Mouse (Mus musculus): ENCODE results near the gene Hdac5. TPM values are rescaled to one million over a fixed set of nuclear protein-coding genes. Genes with fewer than 3 reads are reported as not detected.

Hdac5 gene
- polyA plus RNA-seq, 1 experiment from 2014 or later = 54.5 TPM

GRCm38 (mm10) chr11:102236022-102236421, 6.1 kb upstream of the Hdac5 start:
- no peak overlapping the region for H3K4me3 ChIP-seq (ENCODE audit: control insufficient read depth in 1 of 2, insufficient read depth in 1 of 2, low read depth in 1 of 2, low read length in 2 of 2)
- no peaks in the 10 kb centered on the region for H3K9me3 ChIP-seq (ENCODE audit: control insufficient read depth, low read length)
- H3K36me3 ChIP-seq (ENCODE audit: control insufficient read depth, insufficient read depth, low read length) = no peaks in the 10 kb centered on the region
- H3K9ac ChIP-seq (ENCODE audit: low read length) = no peak overlapping the region
- no peaks in the 10 kb centered on the region for H3K4me1 ChIP-seq (ENCODE audit: control insufficient read depth in 2 of 2, insufficient read depth in 2 of 2, low read length in 2 of 2)
- H3K27me3 ChIP-seq (ENCODE audit: control insufficient read depth, insufficient read depth, low read length) = no peaks in the 10 kb centered on the region
- ATAC-seq (ENCODE audit: insufficient number of reproducible peaks, insufficient read depth, low FRiP score, low read depth) = no peak
- 20% methylated on average over 2 of the region's 2 CpGs for WGBS
- no peak overlapping the region for H3K4me2 ChIP-seq (ENCODE audit: low read length)
- no peak overlapping the region for H3K27ac ChIP-seq (replicated peaks in 1 of 2; ENCODE audit: control insufficient read depth in 1 of 2, insufficient read depth in 1 of 2, low read depth in 2 of 2, low read length in 2 of 2)

- no peaks in the 10 kb centered on the region for H3K9me3 ChIP-seq (ENCODE audit: control insufficient read depth, low read length)
- H3K4me1 ChIP-seq (ENCODE audit: control insufficient read depth in 2 of 2, insufficient read depth in 2 of 2, low read length in 2 of 2) = peaks cover 35 to 52% of the 10 kb centered on the region in 2 experiments
- peak overlapping the region; percentile 42 to 88 for H3K27ac ChIP-seq (replicated peaks in 1 of 2; ENCODE audit: control insufficient read depth in 1 of 2, insufficient read depth in 1 of 2, low read depth in 2 of 2, low read length in 2 of 2)
- H3K36me3 ChIP-seq (ENCODE audit: control insufficient read depth, insufficient read depth, low read length) = no peaks in the 10 kb centered on the region
- ATAC-seq (ENCODE audit: insufficient number of reproducible peaks, insufficient read depth, low FRiP score, low read depth) = peak; percentile 19
- H3K4me2 ChIP-seq (ENCODE audit: low read length) = peak overlapping the region; percentile 93
- H3K9ac ChIP-seq (ENCODE audit: low read length) = peak overlapping the region; percentile 96
- H3K4me3 ChIP-seq (ENCODE audit: control insufficient read depth in 1 of 2, insufficient read depth in 1 of 2, low read depth in 1 of 2, low read length in 2 of 2) = peak overlapping the region; percentile 81 to 98
- WGBS = under 1% methylated on average over 47 of the region's 47 CpGs
- H3K27me3 ChIP-seq (ENCODE audit: control insufficient read depth, insufficient read depth, low read length) = no peaks in the 10 kb centered on the region
These were observed 524 bp downstream of the Hdac5 start for GRCm38 (mm10) chr11:102229331-102229953.

GRCm38 (mm10) chr11:102228646-102229268, 1.2 kb downstream of the Hdac5 start:
- no peaks in the 10 kb centered on the region for H3K9me3 ChIP-seq (ENCODE audit: control insufficient read depth, low read length)
- peak overlapping the region; percentile 93 for H3K4me2 ChIP-seq (ENCODE audit: low read length)
- peaks cover 38 to 59% of the 10 kb centered on the region in 2 experiments for H3K4me1 ChIP-seq (ENCODE audit: control insufficient read depth in 2 of 2, insufficient read depth in 2 of 2, low read length in 2 of 2)
- H3K4me3 ChIP-seq (ENCODE audit: control insufficient read depth in 1 of 2, insufficient read depth in 1 of 2, low read depth in 1 of 2, low read length in 2 of 2) = peak overlapping the region; percentile 81 to 98
- peak overlapping the region; percentile 96 for H3K9ac ChIP-seq (ENCODE audit: low read length)
- no peak for ATAC-seq (ENCODE audit: insufficient number of reproducible peaks, insufficient read depth, low FRiP score, low read depth)
- H3K27ac ChIP-seq (replicated peaks in 1 of 2; ENCODE audit: control insufficient read depth in 1 of 2, insufficient read depth in 1 of 2, low read depth in 2 of 2, low read length in 2 of 2) = peak overlapping the region in 1 of 2 experiments; percentile 88; a peak in 2 of 4 replicates
- H3K36me3 ChIP-seq (ENCODE audit: control insufficient read depth, insufficient read depth, low read length) = 0 out of 2 replicates have a peak, but pooled peaks cover 2% of the 10 kb centered on the region
- WGBS = 11% methylated on average over 7 of the region's 7 CpGs
- H3K27me3 ChIP-seq (ENCODE audit: control insufficient read depth, insufficient read depth, low read length) = no peaks in the 10 kb centered on the region

GRCm38 (mm10) chr11:102228191-102228545, 1.8 kb downstream of the Hdac5 start:
- ATAC-seq (ENCODE audit: insufficient number of reproducible peaks, insufficient read depth, low FRiP score, low read depth) = no peak
- Histone ChIP-seq H3K4me1 (ENCODE audit: control insufficient read depth in 2 of 2, insufficient read depth in 2 of 2, low read length in 2 of 2) (peaks cover 40 to 65% of the 10 kb centered on the region in 2 experiments), H3K27ac (replicated peaks in 1 of 2; ENCODE audit: control insufficient read depth in 1 of 2, insufficient read depth in 1 of 2, low read depth in 2 of 2, low read length in 2 of 2) (0 out of 4 replicates have a peak overlapping the region, but pooled peaks of 1 of the 2 experiments have one; percentile 88), H3K36me3 (ENCODE audit: control insufficient read depth, insufficient read depth, low read length) (0 out of 2 replicates have a peak, but pooled peaks cover 2% of the 10 kb centered on the region), H3K9me3 (ENCODE audit: control insufficient read depth, low read length) (no peaks in the 10 kb centered on the region), H3K4me3 (ENCODE audit: control insufficient read depth in 1 of 2, insufficient read depth in 1 of 2, low read depth in 1 of 2, low read length in 2 of 2) (peak overlapping the region; percentile 81 to 98), H3K27me3 (ENCODE audit: control insufficient read depth, insufficient read depth, low read length) (no peaks in the 10 kb centered on the region), H3K9ac (ENCODE audit: low read length) (peak overlapping the region; percentile 96), H3K4me2 (ENCODE audit: low read length) (peak overlapping the region; percentile 93)
- 12% methylated on average over 9 of the region's 9 CpGs for WGBS

- Histone ChIP-seq H3K9ac (ENCODE audit: low read length) (peak overlapping the region; percentile 96; the same call in 1 of the 2 replicates), H3K27ac (replicated peaks in 1 of 2; ENCODE audit: control insufficient read depth in 1 of 2, insufficient read depth in 1 of 2, low read depth in 2 of 2, low read length in 2 of 2) (no peak overlapping the region)
These were observed 2.4 kb downstream of the Hdac5 start for GRCm38 (mm10) chr11:102227270-102228190.

GRCm38 (mm10) chr11:102226067-102226978, 3.6 kb downstream of the Hdac5 start:
- H3K9ac ChIP-seq (ENCODE audit: low read length) = peak overlapping the region; percentile 31; the same call in 1 of the 2 replicates
- H3K4me3 ChIP-seq (ENCODE audit: control insufficient read depth in 1 of 2, insufficient read depth in 1 of 2, low read depth in 1 of 2, low read length in 2 of 2) = no peak overlapping the region
- 67% methylated on average over 12 of the region's 12 CpGs for WGBS
- peaks cover 12% of the 10 kb centered on the region for H3K36me3 ChIP-seq (ENCODE audit: control insufficient read depth, insufficient read depth, low read length)
- H3K27ac ChIP-seq (replicated peaks in 1 of 2; ENCODE audit: control insufficient read depth in 1 of 2, insufficient read depth in 1 of 2, low read depth in 2 of 2, low read length in 2 of 2) = no peak overlapping the region
- no peaks in the 10 kb centered on the region for H3K9me3 ChIP-seq (ENCODE audit: control insufficient read depth, low read length)
- no peaks in the 10 kb centered on the region for H3K27me3 ChIP-seq (ENCODE audit: control insufficient read depth, insufficient read depth, low read length)
- no peak overlapping the region for H3K4me2 ChIP-seq (ENCODE audit: low read length)
- no peak for ATAC-seq (ENCODE audit: insufficient number of reproducible peaks, insufficient read depth, low FRiP score, low read depth)
- peaks cover 51 to 81% of the 10 kb centered on the region in 2 experiments for H3K4me1 ChIP-seq (ENCODE audit: control insufficient read depth in 2 of 2, insufficient read depth in 2 of 2, low read length in 2 of 2)

More at GRCm38 (mm10) chr11:102227270-102228190, 2.4 kb downstream of the Hdac5 start:
- Histone ChIP-seq H3K4me3 (ENCODE audit: control insufficient read depth in 1 of 2, insufficient read depth in 1 of 2, low read depth in 1 of 2, low read length in 2 of 2) (peak overlapping the region; percentile 81 to 98), H3K4me1 (ENCODE audit: control insufficient read depth in 2 of 2, insufficient read depth in 2 of 2, low read length in 2 of 2) (peaks cover 44 to 71% of the 10 kb centered on the region in 2 experiments), H3K27me3 (ENCODE audit: control insufficient read depth, insufficient read depth, low read length) (no peaks in the 10 kb centered on the region), H3K9me3 (ENCODE audit: control insufficient read depth, low read length) (no peaks in the 10 kb centered on the region), H3K4me2 (ENCODE audit: low read length) (peak overlapping the region; percentile 93), H3K36me3 (ENCODE audit: control insufficient read depth, insufficient read depth, low read length) (peaks cover 7% of the 10 kb centered on the region)
- no peak for ATAC-seq (ENCODE audit: insufficient number of reproducible peaks, insufficient read depth, low FRiP score, low read depth)
- 19% methylated on average over 12 of the region's 12 CpGs for WGBS
